Mouse (Mus musculus): ENCODE measurements at regions not wholly inside any gene's neighbourhood (a gene's known extent, or its start where the extent isn't known, plus 50 kb on each side); places are given as distances from the start of the nearest gene placed in this dataset.
A peak's percentile ranks its signal among the peaks of the same experiment; 100 is the strongest.

DNA sequence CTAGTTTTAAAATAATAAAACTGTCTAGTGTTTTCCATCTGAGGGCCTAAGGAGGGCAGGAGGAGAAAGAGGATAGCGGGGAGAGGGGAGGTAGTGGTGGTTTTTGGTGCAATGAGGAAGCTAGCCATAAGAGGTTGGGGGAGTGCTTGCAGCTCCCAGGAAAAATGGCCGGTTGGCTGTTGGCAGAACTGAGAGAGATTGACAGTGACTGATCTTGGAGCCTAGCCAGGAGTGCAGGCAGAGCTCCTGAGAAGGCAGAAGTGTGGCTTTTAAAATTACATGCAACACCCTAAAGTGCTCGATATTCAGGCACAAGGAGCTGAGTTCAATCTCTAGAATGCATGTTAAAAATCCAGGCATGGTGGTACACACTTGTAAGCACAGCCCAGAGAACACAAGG is 938.3 kb upstream of the 2610301B20Rik start:
- DNase-seq = no peak
- intact Hi-C loops (cut with DNase I) = no loop called here

DNA sequence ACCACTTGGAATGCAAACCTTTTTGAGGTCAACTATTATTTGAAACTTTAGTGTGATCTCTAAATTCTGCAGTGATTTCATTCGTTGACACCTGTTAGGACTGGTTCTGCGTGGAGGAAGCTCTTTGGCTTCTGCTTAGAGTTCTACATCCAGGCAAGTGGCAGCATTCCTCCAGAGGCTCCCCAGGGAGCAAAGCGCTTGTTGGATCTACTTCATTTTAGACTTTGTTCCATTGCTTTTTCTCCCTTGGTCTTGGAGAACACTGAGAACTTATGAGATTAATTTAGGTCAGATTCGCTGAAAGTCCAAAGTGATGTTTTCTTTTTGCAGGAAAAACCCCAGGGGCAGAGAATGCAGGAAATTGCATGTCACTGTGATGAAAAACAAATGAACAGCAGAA is 922.9 kb upstream of the 2610301B20Rik start:
- no peak for DNase-seq
- intact Hi-C loops (cut with DNase I) = no loop called here

DNA sequence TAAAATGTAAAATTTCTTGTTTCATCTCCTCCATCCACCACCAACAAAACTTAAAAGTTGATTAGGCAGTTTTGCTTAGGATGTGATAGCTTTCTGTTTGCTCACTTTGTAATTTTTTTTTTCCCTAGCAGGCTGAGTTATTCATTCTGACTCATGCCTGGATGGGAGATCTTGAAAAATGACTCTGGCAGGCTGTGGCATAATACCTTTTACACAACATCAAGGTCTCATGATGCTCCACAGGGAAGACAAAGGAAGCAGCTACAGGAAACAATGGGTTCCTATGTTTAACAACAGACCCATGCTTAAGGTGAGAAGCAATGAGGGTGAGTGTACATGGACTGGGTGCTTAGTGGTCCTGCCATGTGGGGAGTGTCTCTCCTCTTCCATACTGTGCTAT is 899.7 kb upstream of the 2610301B20Rik start:
- DNase-seq = no peak
- intact Hi-C loops (cut with DNase I) = no loop called here

DNA sequence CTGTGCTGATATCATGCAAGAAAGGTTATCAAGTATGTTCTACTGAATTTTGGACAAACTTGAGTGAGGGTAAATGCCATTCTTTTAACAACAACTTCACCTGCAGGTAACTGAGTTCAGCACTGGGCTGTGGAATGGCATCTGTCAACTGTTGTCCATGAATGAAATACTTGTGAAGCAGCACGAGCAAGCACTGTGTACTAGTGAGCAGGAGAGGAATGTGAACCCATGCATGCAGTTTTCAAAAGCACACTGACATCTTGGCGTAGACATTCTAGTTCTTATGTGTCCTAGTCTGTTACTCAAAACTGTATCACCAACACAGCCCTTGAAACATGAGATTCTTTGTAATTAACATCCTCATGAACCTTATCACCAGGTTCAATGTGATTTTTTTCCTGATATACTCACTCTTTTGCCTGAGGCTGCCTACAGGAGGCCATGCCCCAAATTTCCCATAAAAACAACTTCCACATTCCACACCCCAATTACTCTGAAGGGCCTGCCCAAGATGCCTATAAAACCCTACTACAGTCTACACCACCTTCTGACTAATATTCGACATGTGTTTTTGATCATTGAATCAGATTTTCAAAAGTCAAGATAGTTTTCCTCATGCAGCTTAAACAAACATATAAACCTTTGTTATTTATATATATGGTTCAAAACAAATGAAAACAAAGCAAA is 892.8 kb upstream of the 2610301B20Rik start:
- intact Hi-C loops (cut with DNase I) = no loop called here
- DNase-seq = no peak

DNA sequence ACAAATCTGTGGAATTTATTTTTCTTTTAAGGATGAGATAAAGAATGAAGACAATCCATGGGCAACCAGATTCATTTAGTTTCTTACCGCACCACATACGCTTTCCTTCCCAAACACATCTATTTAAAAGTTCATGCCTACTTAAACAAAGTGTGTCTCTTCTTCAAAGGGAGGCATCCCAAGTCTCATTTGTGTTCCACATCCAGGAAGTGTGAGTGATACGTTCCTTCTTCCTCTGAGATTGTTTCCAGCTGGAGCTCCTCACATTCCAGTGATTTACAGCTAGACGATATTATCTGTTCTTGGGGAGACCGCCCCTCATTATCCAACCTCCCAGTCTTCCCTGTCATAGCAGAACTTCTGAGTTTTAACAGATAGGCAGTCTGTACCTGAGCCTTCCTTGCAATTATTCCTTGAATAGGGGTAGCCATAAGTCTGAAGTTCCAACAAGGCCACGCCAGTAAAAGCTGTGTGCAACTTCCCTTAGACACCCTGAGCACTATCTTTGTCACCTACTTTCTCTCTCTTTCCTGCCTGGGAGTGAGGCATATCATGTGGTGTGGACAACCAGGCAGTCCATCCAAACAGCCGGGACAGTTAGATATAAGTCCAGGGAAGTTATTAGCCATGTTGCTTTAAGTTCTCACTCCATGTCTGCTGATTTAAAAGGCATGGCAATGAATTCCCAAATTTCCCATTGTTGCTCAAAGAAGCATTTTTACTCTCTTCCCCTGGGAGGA is 891.3 kb upstream of the 2610301B20Rik start:
- intact Hi-C loops (cut with DNase I) = no loop called here
- no peak for DNase-seq

DNA sequence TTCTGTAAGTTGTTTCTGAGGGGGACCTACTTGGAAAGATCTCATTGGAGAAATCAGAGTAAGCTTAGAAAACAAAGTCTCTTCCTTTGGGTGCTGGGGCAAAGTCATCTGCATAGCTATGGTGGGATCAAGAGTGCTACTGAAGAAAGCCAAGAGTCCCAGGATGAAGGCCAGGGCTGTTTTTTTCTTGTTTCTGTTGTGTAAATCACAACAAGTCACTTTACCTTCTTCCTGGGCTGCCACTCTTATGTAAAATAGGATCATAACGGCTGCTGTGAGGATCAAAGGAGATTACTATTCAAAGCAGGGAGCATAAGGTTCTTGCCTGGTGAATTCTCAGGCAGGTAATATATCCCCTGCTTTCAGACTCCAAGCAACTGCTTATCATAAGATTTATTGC is 880.4 kb upstream of the 2610301B20Rik start:
- intact Hi-C loops (cut with DNase I) = no loop called here
- DNase-seq = no peak

DNA sequence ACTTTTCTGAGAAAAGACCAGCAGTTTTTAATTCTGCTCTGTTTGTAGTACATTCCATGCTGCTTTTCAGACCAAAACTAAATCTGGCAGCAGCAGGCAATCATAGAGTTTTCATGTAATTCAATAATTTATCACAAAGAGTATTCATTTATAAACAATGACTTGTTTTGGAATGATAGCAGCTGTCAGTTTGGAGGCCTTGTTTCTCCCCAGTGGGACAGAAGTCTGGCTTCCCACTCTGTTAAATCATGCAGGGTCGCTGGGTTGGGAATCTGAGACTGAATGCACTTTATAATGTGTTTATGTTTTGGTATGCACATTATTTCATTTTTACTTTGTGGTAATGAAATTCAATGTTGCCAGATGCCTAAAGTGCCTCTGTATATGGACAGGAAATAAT is 879.8 kb upstream of the 2610301B20Rik start:
- DNase-seq = no peak
- intact Hi-C loops (cut with DNase I) = no loop called here

DNA sequence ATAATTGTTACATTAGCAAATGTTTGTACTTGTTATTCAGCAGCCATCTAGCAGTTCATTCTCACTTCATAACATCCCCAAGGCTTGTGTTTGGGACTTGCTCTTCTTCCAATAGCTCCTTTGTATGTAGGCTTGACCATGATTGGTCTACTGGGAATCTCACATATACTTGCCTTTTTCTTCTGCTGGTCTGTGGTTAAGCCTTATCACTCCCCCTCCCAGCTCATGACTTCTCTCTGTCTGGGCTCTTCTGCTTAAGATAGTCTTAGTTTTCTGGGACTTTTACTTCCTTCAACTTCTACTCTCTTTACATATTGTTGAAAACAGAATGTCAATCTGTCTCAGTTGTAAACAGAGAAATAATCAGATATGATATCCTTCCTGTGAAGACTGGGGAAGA is 844.0 kb upstream of the 2610301B20Rik start:
- no peak for DNase-seq
- intact Hi-C loops (cut with DNase I) = no loop called here

DNA sequence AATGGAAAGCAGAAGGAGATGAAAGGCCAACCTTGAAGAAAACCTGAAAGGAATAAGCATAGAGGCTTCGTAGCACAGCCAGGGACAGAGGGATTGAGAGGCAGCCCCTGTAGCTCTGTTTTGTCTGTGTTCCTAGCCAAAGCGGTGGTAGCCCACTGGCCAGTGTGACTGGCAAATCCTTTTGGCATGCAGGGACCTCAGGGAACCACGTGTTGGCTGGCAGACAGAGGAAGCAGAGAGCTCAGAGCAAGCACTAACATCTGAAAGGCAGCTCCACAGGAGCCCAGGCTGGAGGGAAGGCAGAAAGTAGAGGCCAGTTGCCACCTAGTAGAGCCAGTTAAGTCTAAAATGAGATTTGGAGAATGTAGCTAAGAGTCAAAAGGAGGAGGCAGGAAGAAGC is 842.5 kb upstream of the 2610301B20Rik start:
- intact Hi-C loops (cut with DNase I) = no loop called here

DNA sequence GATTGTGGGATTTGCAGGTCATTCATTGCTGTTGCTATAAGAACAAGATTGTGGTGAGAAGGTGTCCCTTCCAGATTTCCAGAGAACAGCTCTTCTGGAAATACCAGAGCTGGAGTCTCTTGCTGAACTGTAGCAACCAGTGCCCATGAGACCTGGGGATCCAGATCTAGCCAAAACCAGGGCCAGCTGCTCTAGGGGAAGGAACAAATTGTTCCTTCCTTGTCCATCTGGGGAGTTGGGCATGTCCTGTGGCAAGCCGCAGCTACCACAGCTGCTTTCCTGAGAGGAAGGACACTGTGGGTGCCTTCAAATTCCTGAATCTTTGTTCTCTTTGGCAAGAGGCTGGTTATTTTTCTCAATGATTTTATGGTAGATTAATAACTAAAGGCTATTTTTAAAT is 839.0 kb upstream of the 2610301B20Rik start:
- intact Hi-C loops (cut with DNase I) = no loop called here
- DNase-seq = no peak

More for the DNA sequence above, 842.5 kb upstream of the 2610301B20Rik start:
- DNase-seq = no peak

DNA sequence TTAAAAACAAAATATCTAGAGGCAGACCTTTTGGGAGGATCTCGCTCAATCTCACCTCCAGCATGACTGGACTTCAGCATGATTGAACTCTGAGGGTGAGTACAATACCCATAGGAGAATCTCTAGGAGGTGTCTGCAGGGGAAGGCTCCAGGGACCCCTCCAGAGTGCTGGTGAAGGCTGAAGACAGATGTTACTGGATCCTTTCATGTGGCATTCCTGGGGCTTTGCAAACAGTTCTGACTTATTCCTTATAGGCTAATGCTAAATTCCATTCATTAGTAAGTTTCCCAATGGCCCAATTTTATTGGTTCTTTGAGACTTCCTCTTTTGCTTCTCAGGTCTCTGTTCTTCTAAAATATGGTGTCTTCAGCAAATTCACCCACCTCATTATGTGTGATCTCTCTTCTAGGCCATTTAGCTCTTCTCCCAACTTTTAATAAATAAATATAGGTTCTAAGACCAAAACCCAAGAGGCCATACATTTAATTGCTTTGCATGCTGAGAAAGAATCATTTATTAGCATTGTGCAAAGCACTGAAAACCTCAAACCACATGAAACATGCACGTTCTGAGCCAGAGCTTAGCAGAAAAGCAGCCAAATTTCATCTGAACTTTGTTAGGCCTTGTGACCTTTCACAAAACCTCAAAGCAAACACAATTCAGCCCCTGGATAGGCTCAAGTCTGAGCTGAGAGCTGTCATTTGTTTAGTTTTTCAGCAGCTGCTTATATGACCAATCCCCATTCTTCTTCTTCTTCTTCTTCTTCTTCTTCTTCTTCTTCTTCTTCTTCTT is 832.8 kb upstream of the 2610301B20Rik start:
- intact Hi-C loops (cut with DNase I) = no loop called here
- no peak for DNase-seq

DNA sequence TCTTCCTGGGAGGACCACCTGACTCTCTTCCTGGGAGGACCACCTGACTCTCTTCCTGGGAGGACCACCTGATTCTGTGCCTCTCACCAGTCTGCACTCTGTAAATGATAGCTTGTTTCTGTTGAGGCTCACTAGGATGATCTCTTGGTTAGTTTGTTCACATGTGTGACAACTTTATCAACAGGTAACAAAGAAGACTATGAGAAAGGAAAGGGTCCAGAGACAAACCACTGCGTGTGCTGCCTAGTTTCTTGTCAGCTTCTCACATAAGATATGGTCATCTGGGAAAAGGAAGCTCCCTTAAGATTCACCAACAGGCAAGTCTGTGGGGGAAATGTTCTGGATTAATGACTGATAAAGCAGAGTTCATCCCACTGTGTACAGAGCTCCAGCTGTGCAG is 825.5 kb upstream of the 2610301B20Rik start:
- intact Hi-C loops (cut with DNase I) = no loop called here
- DNase-seq = no peak

DNA sequence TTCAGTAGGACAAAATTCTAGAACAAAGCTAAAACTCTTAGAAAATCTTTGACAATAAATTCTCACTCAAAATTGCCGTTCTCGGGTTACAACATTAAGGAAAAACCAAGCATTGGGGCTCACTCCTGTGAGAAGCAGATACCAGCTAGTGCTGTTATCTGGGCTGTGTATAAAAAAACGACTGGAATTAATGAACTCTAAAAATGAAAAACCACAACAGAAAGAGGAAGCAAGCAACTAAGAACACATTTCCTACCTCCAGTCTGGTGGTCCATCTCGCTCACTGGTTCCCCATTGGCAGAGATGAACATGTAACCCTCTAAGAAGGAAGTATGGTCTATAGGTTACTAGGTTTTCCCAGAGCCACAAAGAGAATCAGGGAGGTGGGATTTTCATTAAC is 824.9 kb upstream of the 2610301B20Rik start:
- intact Hi-C loops (cut with DNase I) = no loop called here
- no peak for DNase-seq

DNA sequence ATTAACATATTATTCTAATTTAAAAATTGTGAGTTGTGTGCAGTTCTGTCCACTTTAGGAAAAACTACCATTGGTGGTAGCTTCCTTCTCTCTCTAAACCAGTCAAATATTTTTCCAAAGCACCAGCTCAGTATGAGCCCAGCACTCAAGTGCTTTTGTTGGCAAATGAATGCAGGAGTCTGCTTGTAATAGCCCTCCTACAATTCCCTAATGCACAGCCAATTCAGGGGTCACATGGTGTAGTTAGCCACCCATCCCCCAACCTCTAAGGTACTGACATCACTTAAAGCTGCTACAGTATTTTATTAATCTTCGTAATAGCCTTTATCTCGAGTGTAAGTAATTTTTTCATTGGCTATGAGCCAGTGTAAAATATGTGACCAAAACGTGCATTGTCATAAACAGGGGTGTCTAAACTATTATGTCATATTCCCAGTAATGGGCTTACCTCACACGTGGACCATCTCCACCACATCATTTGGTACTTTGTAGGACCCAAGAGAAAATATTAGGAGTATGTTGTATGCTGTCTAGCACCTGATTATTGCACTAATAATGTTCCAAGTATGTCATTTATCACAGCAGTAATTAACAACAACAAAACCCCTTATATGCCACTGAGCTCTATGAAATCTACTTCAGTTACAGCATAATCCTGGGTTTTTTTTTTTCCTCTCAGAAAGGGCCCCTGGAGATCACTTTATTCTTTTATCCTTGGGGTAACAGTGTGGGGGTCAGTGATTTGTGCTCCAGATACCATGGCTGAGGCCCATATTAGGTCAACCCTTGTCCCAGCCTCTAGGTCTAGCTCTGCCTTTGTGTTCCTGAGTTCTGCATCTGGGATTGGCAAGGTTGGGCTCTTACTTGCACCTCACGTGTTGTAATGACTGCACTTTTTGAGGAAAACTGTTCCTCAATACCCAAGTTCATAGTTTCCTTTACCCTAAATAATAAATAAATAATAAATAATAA is 822.7 kb upstream of the 2610301B20Rik start:
- intact Hi-C loops (cut with DNase I) = no loop called here
- no peak for DNase-seq

DNA sequence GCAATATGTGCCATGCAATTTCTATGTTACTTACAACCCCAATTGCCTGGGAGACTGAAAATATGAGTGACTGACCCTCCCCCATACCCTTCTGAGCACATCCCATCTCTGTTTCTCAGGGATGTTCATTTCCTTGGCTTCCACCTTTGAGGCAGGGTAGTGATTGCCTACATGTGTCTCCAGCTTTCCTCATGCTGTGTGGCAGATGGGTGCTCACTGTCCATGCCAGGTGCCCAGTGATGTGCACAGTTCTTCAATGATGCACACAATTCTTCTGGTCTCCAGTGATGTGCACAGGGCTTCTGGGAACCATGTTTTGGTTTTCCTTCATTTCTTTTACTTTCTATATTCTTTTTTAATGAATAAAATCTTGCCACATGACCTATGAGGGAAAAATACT is 821.4 kb upstream of the 2610301B20Rik start:
- intact Hi-C loops (cut with DNase I) = no loop called here
- no peak for DNase-seq

DNA sequence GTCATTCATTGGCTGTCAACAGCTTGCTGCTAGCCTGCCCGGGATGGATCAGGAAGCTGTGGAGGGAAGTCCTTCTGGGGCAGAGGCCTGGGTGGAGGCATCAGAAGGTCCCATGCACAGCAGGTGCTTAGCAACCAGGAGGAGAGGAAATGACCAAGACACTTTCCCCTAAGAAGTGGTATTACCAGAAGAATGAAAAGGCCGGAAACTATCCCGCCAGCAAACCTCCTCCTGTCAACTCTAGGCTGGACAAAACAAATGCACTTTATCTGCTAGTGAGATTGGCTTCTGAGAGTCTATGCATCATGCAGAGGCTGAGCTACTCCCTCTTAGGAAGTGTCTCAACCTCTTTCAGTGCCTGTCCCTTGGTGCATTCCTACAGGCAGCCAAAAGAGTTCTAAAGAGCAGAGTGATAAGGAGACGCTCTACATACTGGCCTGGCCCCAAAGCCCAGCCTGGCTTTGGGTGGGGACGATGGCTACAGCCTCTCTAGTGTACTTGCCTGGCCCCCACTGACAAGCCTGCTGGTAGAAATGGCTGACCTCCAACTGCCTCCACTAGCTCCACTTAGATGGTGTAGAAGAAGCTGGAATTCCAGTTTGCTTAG is 801.7 kb upstream of the 2610301B20Rik start:
- DNase-seq = peak; percentile 24 to 40
- intact Hi-C loops (cut with DNase I) = no loop called here

DNA sequence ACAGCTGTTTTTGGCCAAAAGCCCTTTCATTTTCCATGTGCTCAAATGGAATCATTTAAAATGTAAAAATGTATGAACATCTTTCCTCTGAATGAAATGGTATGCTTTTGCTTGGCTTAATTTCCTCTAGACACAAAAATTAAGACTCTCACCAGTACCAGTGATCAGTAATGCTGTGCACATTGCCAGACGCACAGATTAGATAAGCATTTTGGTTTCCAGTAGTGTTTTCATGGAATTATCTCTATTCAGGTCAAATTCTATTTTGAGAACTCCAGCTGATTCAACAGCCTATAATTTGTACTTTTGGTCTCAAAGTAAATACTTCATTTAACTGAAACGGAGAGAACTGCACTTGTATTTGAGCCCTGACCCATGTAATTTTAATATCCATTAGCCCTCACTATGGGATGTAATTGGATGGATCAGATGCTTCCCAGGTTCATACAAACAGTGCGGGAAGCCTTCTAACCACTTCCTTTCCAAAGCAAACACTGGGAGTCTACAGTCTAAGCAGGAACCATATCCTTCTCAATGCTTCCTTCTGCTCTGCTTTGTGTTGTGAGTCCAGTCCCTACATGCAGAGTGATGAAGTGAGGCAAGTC is 794.6 kb upstream of the 2610301B20Rik start:
- DNase-seq = no peak
- intact Hi-C loops (cut with DNase I) = no loop called here

DNA sequence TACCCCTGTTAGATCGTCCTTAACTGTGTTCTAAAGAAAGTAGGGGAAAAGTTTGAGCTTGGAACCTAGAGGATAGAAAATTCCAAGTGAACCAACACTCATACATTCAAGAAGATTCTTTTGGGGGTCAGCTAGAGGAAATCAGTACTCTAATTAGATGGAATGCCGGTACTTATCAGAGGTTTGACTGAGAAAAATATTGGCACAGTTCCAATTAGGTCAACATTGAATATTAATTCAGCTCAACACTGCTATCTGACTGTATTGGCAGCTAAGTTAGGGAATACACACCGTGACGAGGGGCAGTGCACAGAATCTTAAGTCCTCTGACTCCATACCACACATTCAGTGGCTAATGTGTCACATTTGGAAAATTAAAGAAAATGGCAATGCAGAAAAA is 759.5 kb upstream of the 2610301B20Rik start:
- intact Hi-C loops (cut with DNase I) = no loop called here
- no peak for DNase-seq

DNA sequence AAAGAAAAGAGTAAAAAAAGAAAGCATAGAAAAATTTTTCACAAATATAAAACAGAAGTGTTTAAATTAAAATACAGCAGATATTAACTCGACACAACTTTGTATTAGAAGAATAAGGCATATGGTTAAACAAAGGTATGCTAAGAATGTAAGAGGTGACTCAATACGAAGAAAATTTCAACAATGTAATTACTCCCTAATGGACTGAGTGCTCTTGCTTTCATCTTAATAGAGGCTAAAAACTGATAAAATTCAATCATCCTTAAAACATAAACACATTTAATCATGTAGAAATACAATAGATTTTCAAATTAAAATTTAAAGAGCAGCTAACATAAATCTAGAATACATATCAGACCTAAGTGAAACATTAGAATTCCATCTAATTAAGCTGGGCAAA is 756.3 kb upstream of the 2610301B20Rik start:
- intact Hi-C loops (cut with DNase I) = no loop called here
- no peak for DNase-seq

DNA sequence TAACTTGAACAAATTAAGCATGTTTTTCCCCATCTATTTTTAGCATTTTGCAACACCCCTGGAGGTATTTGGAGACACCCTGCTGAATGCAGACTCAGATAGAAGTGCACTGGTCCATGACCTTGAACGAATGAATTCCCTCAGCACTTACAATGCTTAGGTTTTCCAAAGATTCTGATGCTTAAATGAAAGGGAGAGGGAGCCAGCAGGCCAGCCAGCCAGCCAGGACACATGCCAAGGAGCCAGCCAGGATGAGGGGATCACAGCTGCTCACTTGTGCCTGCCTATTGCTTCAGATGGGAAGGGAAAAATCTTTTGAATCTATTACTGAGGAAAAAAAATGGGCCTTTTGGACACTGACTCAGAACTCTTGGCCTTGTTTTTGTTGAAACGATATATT is 750.0 kb upstream of the 2610301B20Rik start:
- peak; percentile 15 to 26 for DNase-seq
- intact Hi-C loops (cut with DNase I) = no loop called here

All from heart, postnatal 14 days (tissue).